Mouse (Mus musculus) forebrain, embryonic 15.5 days (tissue): ENCODE data around the gene Tlcd1. TPM values are rescaled to one million over a fixed set of nuclear protein-coding genes. Genes with fewer than 3 reads are reported as not detected.
"Not testable (repeated sequence)": the region's sequence is repeated elsewhere in the genome, so short reads cannot be mapped to it uniquely, and the experiment has no call there.

Experiments used
- ATAC-seq: fragments of 200-750 bp; cut with Nextera tagmentation; replicated peaks from 2 replicates; pipeline ENCODE4 v1.8.0; 2017; ENCODE audit warnings: mild to moderate bottlenecking, moderate TSS enrichment, moderate library complexity
- H3K27ac ChIP-seq: fragments of 300-500 bp; sonication (generic); replicated peaks from 2 replicates; pipeline ENCODE4 v1.5.1; 2015; ENCODE audit warnings: mild to moderate bottlenecking, inconsistent platforms
- H3K27me3 ChIP-seq: fragments of 300-500 bp; sonication (generic); 2 replicates; pipeline ENCODE4 v1.6.1; 2015; ENCODE audit warnings: inconsistent platforms
- H3K36me3 ChIP-seq: fragments of 300-500 bp; sonication (generic); 2 replicates; pipeline ENCODE4 v1.6.1; 2015; ENCODE audit warnings: mild to moderate bottlenecking, inconsistent platforms
- H3K4me1 ChIP-seq: fragments of 300-500 bp; sonication (generic); 2 replicates; pipeline ENCODE4 v1.6.1; 2015; ENCODE audit warnings: inconsistent platforms
- H3K4me2 ChIP-seq: fragments of 300-500 bp; sonication (generic); replicated peaks from 2 replicates; pipeline ENCODE4 v1.6.1; 2015; ENCODE audit warnings: mild to moderate bottlenecking, inconsistent platforms
- H3K4me3 ChIP-seq: fragments of 300-500 bp; sonication (generic); 2 replicates; pipeline ENCODE4 v1.5.1; 2015; ENCODE audit warnings: mild to moderate bottlenecking, inconsistent platforms
- H3K9ac ChIP-seq: fragments of 300-500 bp; sonication (generic); replicated peaks from 2 replicates; pipeline ENCODE4 v1.6.1; 2015; ENCODE audit warnings: mild to moderate bottlenecking, inconsistent platforms
- H3K9me3 ChIP-seq: fragments of 300-500 bp; sonication (generic); 2 replicates; pipeline ENCODE4 v1.6.1; 2016; ENCODE audit warnings: inconsistent platforms
- WGBS: fragments of 180-500 bp; shearing (Covaris S2); methylation state at CpG from one replicate; pipeline ENCODE4 v1.1.7; 2015; ENCODE audit warnings: mixed read lengths; 5-methylcytosine and 5-hydroxymethylcytosine counted together
- polyA plus RNA-seq: library from polyadenylated mRNA; unstranded; fragments of >200 nt; fragmentation: Nextera tagmentation; extraction: Ambion mirVana; gene quantifications from 2 replicates; pipeline ENCODE4 v1.2.1, GENCODE M21; 2015

Tlcd1 gene
- polyA plus RNA-seq, 1 experiment from 2014 or later = 5.0 TPM

DNA sequence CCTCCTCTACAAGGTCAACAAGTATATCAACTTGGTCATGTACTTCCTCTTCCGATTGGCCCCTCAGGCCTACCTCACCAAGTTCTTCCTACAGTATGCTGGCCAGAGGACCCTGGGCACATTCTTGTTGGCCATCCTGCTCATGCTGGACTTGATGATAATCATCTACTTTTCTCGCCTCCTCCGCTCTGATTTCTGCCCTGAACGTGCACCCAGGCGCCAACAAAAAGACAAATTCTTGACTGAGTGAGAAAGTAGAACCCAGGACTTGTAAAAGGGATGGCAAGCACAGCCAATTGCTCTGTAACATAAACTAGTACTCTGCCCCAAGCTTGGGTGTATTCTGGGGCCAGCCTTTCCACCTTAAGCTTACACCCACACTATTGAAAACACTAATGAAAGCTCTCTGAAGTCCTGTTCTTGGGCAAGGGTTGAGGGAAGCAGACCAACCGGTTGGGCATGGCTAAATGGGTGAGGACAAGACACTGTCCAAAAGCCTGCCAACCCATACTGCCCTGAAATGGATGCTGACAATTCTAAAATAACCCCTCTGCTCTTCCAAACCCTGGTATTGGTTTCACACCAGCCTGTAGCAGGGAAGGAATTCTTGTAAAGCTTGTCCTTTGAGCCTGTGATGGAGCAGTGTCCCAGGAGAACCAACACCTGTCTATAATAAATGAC, 3.7 kb downstream of the Tlcd1 start:
- ATAC-seq = no peak
- Histone ChIP-seq H3K27ac (no peak overlapping the region), H3K4me2 (no peak overlapping the region), H3K9ac (no peak overlapping the region), H3K4me1 (peaks cover 66% of the 10 kb centered on the region), H3K36me3 (peaks cover 30% of the 10 kb centered on the region), H3K27me3 (no peaks in the 10 kb centered on the region), H3K4me3 (no peak overlapping the region), H3K9me3 (no peaks in the 10 kb centered on the region)
- WGBS = 77% methylated on average over 6 of the region's 6 CpGs

DNA sequence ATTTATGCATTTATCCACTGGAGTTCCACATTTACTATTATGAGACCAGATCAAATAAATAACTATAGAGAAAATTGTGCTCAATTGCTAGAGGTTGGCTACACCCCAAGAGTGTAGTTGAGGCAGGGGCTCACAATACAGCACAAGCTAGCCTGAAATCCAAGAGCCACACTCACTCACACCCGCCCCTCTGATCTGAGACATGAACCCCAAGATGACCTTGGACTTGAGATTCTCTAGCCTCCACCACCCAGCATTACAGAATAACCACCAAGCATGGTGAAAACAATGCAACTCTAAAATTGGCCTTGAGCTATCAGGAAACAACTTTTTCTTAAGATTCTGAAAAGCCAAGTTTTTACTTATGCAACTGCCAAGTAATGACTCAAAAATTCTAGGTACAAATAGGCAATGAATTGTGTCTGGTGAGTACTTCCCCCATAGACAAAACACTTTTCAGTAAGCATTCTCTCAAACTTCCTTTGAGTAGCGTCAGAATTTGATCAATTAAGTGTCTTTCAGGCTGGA, 5.4 kb downstream of the Tlcd1 start:
- H3K9ac ChIP-seq = peak overlapping the region; percentile 95
- no peak for ATAC-seq
- H3K36me3 ChIP-seq = peaks cover 30% of the 10 kb centered on the region
- H3K9me3 ChIP-seq = no peaks in the 10 kb centered on the region
- H3K27ac ChIP-seq = no peak overlapping the region
- H3K4me1 ChIP-seq = peaks cover 57% of the 10 kb centered on the region
- WGBS = 55% methylated on average over 2 of the region's 2 CpGs
- H3K27me3 ChIP-seq = no peaks in the 10 kb centered on the region
- peak overlapping the region; percentile 90 for H3K4me3 ChIP-seq
- peak overlapping the region; percentile 53 for H3K4me2 ChIP-seq

DNA sequence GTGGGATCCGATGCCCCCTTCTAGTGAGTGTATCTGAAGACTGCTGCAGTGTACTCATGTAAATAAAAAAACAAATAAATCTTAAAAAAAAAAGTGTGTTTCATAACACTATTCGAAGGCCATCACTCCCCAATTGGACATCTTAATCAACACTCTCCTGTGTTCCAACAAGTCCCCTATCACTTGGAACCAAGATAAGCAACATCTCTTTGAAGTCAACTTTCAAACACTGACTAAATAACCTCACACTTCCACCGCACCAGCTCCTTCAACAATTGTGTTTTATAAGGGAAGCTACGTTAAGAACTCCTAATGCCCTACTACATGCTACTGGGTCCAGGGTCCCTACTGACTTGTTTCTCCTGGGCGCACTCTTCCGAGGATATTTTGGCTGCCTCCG, 5.9 kb downstream of the Tlcd1 start:
- Histone ChIP-seq H3K27ac (peak overlapping the region; percentile 96; the same call in 1 of the 2 replicates), H3K9ac (peak overlapping the region; percentile 95), H3K4me1 (peaks cover 52% of the 10 kb centered on the region), H3K27me3 (no peaks in the 10 kb centered on the region), H3K36me3 (peaks cover 30% of the 10 kb centered on the region), H3K4me2 (peak overlapping the region; percentile 53), H3K4me3 (peak overlapping the region; percentile 90), H3K9me3 (no peaks in the 10 kb centered on the region)
- ATAC-seq = no peak
- 9% methylated on average over 7 of the region's 7 CpGs for WGBS

DNA sequence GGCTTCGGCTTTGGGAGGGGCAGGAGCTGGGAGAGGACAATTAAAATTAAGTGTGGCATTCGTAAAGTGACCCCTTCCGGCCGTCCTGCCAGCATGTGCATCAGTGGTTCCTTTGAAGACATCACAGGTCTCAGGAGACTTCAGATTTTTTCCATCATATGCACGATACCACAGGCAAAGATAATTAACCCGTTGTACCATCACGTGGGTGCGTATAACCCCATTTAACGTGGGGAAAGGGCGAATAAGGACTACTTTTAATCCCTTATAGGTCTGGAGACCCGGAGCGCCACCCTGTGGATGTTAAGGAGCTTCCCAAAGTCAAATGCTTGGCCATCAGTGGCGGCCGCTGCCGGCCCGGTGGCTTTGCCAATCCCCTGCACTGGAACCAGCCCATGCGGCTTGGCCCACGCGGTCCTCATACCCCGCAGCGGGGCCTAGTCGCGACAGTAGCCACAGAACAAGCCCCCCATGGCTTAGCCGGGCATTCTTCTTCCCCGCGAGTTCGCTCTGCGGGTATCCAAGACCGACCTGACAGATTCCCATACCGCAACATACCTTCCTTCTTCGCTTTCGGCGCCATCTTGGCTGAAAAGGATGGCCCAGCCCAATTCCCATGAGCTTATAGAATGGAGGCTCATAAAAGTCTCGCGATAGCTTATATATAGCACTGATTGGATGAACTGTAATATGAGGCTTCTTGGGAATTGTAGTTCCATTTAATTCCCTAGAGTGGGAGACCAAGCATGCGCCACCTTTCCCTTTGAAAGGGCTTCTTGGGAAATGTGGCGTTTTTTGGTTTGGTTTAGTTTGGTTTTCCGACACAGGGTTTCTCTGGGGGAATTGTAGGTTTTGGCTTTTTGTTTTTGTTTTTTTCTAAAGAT, 6.7 kb downstream of the Tlcd1 start, which contains the start of gene Rpl23a:
Gene Rpl23a, minus strand, starts transcription at position 624 of the 884 bp plus-strand sequence.
- Histone ChIP-seq H3K4me3 (peak within 1 kb of the TSS; percentile 90), H3K27me3 (no peaks in the 10 kb centered on the region), H3K9ac (peak within 1 kb of the TSS; percentile 95), H3K36me3 (peaks cover 30% of the 10 kb centered on the region), H3K27ac (peak within 1 kb of the TSS; percentile 96), H3K4me2 (peak within 1 kb of the TSS; percentile 53), H3K4me1 (peaks cover 51% of the 10 kb centered on the region), H3K9me3 (no peaks in the 10 kb centered on the region)
- under 1% methylated on average over 38 of the region's 38 CpGs for WGBS
- peak; percentile 95 for ATAC-seq

DNA sequence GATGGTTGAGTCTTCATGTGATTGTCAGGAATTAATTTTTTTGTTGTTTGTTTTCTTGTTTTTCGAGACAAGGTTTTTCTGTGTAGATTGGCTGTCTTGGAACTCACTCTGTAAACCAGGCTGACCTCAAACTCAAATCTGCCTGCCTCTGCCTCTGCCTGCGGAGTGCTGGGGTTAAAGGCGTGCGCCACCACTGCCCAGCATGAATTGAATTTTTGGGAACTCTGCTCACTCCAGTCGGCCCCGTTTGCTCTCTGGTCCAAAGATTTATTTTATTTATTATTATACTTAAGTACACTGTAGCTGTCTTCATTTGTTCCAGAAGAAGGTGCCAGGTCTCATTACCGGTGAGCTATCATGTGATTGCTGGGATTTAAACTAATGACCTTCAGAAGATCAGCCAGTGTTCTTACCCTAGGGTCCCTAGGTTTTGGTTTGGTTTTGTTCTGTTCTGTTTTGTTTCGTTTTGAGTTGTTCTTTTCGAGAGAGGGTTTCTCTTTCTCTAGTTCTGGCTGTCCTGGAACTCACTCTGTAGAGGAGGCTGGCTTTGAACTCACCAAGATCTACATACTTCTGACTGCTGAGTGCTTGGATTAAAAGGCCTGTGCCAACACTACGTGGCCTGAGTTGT, 7.5 kb downstream of the Tlcd1 start:
- 56% methylated on average over 10 of the region's 10 CpGs for WGBS
- Histone ChIP-seq H3K27ac (peak overlapping the region; percentile 96), H3K4me2 (peak overlapping the region; percentile 42), H3K4me3 (peak overlapping the region; percentile 90), H3K27me3 (no peaks in the 10 kb centered on the region), H3K36me3 (peaks cover 30% of the 10 kb centered on the region), H3K9me3 (no peaks in the 10 kb centered on the region), H3K9ac (peak overlapping the region; percentile 37), H3K4me1 (peaks cover 44% of the 10 kb centered on the region)
- peak; percentile 5; the same call in 1 of the 2 replicates for ATAC-seq

DNA sequence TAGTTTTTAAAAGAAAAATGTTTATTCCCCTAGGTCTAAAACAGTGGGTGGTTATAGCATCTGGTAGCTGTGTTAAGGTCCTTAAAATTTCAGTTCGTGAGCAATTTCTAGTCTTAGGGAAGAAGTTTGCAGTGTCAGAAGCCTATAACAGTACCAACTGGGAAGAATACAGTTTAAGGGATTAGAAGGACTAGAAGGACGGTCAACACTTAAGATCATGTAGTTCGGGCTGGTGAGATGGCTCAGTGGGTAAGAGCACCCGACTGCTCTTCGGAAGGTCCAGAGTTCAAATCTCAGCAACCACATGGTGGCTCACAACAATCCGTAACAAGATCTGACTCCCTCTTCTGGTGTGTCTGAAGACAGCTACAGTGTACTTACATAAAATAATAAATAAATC, 8.2 kb downstream of the Tlcd1 start:
- not testable (repeated sequence) for H3K4me3 ChIP-seq, H3K27me3 ChIP-seq, H3K27ac ChIP-seq, H3K9ac ChIP-seq, H3K4me2 ChIP-seq, H3K9me3 ChIP-seq, ATAC-seq
- 95% methylated on average over 6 of the region's 6 CpGs for WGBS
- peaks cover 25% of the 10 kb centered on the region for H3K36me3 ChIP-seq
- H3K4me1 ChIP-seq = peaks cover 41% of the 10 kb centered on the region

DNA sequence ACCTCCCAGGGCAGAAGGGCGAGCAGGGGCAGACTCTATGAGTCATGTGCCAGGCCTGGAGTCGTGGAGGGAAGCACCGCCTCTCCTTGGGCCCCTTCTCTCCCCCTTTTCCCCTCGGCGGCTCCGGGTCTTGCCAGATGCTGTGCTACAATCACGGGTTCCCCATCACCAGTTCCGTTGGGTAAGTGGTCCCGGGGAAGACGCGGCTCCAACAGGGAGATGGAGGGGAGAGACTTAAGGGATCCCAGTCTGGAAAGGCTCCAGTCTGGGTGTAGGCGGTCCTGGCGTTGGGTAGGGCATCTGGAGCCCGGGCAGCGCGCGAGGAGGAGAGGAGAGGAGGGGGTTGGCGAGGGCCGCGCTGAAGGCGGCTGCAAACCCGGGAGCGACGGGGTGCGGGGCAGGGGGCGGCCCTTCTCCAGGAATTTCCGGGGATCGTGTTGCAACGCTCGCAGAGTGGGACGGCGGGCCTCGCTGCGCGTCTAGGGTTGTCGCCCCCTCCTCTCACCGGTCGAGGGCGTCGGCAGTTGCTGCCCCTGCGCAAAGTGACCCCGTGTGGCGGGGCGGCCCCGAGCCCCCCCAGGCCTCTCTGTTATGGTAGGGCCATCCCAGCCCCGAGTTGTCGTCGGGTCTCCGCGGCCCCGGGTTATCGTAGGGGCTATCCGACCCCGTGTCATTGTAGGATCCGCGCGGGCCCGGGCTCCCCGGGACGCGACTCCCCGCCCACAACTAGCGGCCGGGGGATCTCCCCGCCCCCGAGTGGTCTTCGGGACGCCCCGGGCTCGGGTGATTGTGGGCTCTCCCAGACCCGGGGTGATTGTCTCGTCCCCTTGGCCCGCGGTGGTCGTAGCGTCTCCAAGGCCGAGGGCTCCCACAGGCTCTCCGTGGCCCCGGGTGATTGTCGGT, 12.1 kb downstream of the Tlcd1 start, which contains the start of gene Rab34:
Gene Rab34, plus strand, starts transcription at position 100 of the 903 bp plus-strand sequence.
- H3K27ac ChIP-seq = peak within 1 kb of the TSS; percentile 98
- no peaks in the 10 kb centered on the region for H3K27me3 ChIP-seq
- H3K4me2 ChIP-seq = peak within 1 kb of the TSS; percentile 56
- ATAC-seq = peak; percentile 76
- H3K36me3 ChIP-seq = peaks cover 23% of the 10 kb centered on the region
- WGBS = under 1% methylated on average over 75 of the region's 80 CpGs
- H3K4me3 ChIP-seq = peak within 1 kb of the TSS; percentile 80
- no peaks in the 10 kb centered on the region for H3K9me3 ChIP-seq
- peaks cover 26% of the 10 kb centered on the region for H3K4me1 ChIP-seq
- peak within 1 kb of the TSS; percentile 80 for H3K9ac ChIP-seq

DNA sequence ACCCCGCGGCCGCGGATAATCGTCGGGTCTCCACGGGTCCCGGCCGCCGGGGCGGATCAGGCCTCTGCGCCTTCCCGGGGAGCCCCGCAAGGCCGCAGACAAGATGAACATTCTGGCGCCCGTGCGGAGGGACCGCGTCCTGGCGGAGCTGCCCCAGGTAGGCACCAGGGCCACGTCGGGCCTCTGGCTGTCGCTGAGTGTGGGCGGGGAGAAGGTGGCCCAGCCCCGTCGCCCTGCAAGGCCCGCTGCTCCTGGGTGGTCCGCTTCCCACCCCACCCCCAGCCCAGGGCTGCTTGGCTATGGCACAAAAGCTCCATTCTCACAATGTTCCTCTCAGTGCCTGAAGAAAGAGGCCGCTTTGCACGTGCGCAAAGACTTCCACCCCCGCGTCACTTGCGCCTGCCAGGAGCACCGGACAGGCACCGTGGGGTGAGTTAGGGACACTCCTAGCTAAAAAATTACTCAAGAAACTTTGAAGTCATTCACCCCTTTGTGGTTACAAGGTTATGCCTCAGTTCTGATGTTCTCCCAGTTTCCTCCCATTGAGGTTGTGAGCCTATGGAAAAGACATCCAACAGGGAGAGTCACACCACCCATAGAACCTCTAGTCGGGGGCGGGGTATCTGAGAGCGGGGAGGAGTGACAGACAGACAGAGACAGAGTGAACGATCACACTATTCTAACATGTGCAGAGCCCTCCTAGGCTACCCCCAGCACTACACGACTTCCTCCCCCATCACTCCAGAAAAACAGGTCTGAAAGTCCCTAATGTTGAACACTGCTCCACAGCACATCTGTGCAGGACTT, 12.9 kb downstream of the Tlcd1 start:
- H3K36me3 ChIP-seq = peaks cover 24% of the 10 kb centered on the region
- peak overlapping the region; percentile 80 for H3K9ac ChIP-seq
- peak; percentile 76 for ATAC-seq
- peak overlapping the region; percentile 80 for H3K4me3 ChIP-seq
- H3K4me1 ChIP-seq = peaks cover 20% of the 10 kb centered on the region
- peak overlapping the region; percentile 98 for H3K27ac ChIP-seq
- H3K9me3 ChIP-seq = no peaks in the 10 kb centered on the region
- H3K27me3 ChIP-seq = no peaks in the 10 kb centered on the region
- peak overlapping the region; percentile 56 for H3K4me2 ChIP-seq
- under 1% methylated on average over 42 of the region's 42 CpGs for WGBS

DNA sequence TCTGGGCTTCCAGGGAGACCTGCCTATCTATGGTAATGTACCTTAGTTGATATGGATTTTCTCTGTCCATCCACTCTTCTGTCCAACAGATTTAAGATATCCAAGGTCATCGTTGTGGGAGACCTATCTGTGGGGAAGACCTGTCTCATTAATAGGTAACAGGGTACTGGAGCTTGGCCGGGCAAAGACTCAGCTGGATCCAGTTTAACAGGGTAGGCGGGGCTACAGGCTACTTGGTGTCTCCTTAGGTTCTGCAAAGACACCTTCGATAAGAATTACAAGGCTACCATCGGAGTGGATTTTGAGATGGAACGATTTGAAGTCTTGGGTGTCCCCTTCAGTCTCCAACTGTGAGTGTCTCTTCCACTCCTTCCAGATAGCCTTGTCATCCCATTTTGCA, 13.5 kb downstream of the Tlcd1 start:
- Histone ChIP-seq H3K36me3 (peaks cover 24% of the 10 kb centered on the region), H3K27me3 (no peaks in the 10 kb centered on the region), H3K27ac (peak overlapping the region; percentile 98), H3K4me3 (peak overlapping the region; percentile 80), H3K9ac (peak overlapping the region; percentile 80; the same call in 1 of the 2 replicates), H3K4me1 (peaks cover 26% of the 10 kb centered on the region), H3K9me3 (no peaks in the 10 kb centered on the region), H3K4me2 (peak overlapping the region; percentile 56)
- WGBS = 72% methylated on average over 6 of the region's 6 CpGs
- ATAC-seq = no peak

DNA sequence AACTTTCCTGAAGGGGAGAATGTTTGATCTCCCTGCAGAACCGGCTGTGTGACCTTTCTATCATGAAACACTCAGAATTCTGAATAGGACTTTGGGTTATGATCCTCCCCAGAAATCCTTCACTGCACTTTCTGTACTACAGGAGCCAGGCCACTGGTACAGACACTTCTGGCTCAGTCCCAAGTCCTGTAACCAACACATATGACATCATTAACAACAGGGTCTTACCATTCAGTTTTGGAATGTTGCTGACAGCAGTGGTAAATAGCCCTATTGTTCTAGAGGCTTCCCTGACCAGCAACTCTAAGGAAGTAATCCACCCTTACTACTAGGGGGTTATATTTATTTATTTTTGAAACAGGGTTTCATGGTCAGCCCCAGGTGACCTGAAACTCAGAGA, 16.6 kb downstream of the Tlcd1 start, which contains the start of gene Proca1:
Gene Proca1, plus strand, starts transcription at position 280 of the 400 bp plus-strand sequence.
- H3K36me3 ChIP-seq = peaks cover 24% of the 10 kb centered on the region
- 0 out of 2 replicates have a peak within 1 kb of the TSS, but pooled peaks have one; percentile 34 for H3K4me2 ChIP-seq
- no peak within 1 kb of the TSS for H3K9ac ChIP-seq
- no peaks in the 10 kb centered on the region for H3K9me3 ChIP-seq
- ATAC-seq = no peak
- H3K4me1 ChIP-seq = peaks cover 21% of the 10 kb centered on the region
- H3K27me3 ChIP-seq = no peaks in the 10 kb centered on the region
- no peak within 1 kb of the TSS for H3K27ac ChIP-seq
- peak within 1 kb of the TSS; percentile 30; the same call in 1 of the 2 replicates for H3K4me3 ChIP-seq
- WGBS = 72% methylated on average over 1 of the region's 1 CpGs
